Mouse (Mus musculus) MEL (cell line): ENCODE measurements around the gene Arl3. TPM values are rescaled to one million over a fixed set of nuclear protein-coding genes. Genes with fewer than 3 reads are reported as not detected.

Experiments used
- DNase-seq: peaks from one replicate; pipeline ENCODE4 v3.0.0; 2011; ENCODE audit warnings: low read depth, low spot score
- H3K27ac ChIP-seq: 2 replicates; pipeline ENCODE4 v1.5.1; 2012; ENCODE audit warnings: low read depth, mild to moderate bottlenecking, control low read depth, low read length, moderate library complexity; ENCODE audit not compliant: control insufficient read depth
- H3K27me3 ChIP-seq, 2 experiments: fragments of 150-350 bp in 1 of 2; sonication (generic) in 1 of 2; 2 replicates each; pipeline ENCODE4 v1.6.1; 2012; ENCODE audit warnings: low read length in 2 of 2, mild to moderate bottlenecking in 2 of 2, improper control_type of control experiment in 1 of 2, moderate library complexity in 1 of 2; ENCODE audit not compliant: insufficient read depth in 2 of 2, control insufficient read depth in 1 of 2
- H3K36me3 ChIP-seq, 2 experiments: 2 replicates each; pipeline ENCODE4 v1.6.1; 2012 to 2014; ENCODE audit warnings: low read length in 2 of 2, improper control_type of control experiment in 1 of 2, inconsistent platforms in 1 of 2, mild to moderate bottlenecking in 1 of 2; ENCODE audit not compliant: insufficient read depth in 2 of 2, control insufficient read depth in 1 of 2
- H3K4me1 ChIP-seq, 2 experiments: fragments of 150-350 bp in 1 of 2; sonication (generic) in 1 of 2; 2 replicates each; pipeline ENCODE4 v1.6.1; 2012; ENCODE audit warnings: low read length in 2 of 2, improper control_type of control experiment in 1 of 2, mild to moderate bottlenecking in 1 of 2; ENCODE audit not compliant: insufficient read depth in 2 of 2, control insufficient read depth in 1 of 2
- H3K4me3 ChIP-seq, 2 experiments: fragments of 150-350 bp in 1 of 2; sonication (generic) in 1 of 2; 2 replicates each; pipeline ENCODE4 v1.5.1; 2012; ENCODE audit warnings: low read depth in 2 of 2, low read length in 2 of 2, mild to moderate bottlenecking in 2 of 2, moderate library complexity in 2 of 2, control low read depth in 1 of 2, improper control_type of control experiment in 1 of 2; ENCODE audit not compliant: control insufficient read depth in 1 of 2, insufficient read depth in 1 of 2
- H3K79me2 ChIP-seq: 2 replicates; pipeline ENCODE4 v1.6.1; 2012; ENCODE audit warnings: mild to moderate bottlenecking, low read length, moderate library complexity; ENCODE audit not compliant: control insufficient read depth, poor library complexity, insufficient read depth
- H3K9ac ChIP-seq: 2 replicates; pipeline ENCODE4 v1.6.1; 2012; ENCODE audit warnings: low read depth, mild to moderate bottlenecking, control low read depth, low read length, moderate library complexity; ENCODE audit not compliant: control insufficient read depth, poor library complexity, severe bottlenecking
- H3K9me3 ChIP-seq: fragments of 150-350 bp; sonication (generic); replicated peaks from 2 replicates; pipeline ENCODE4 v1.6.1; 2012; ENCODE audit warnings: mild to moderate bottlenecking, low read length, improper control_type of control experiment, moderate library complexity; ENCODE audit not compliant: insufficient read depth
- BHLHE40 ChIP-seq: IDR thresholded peaks from 2 replicates; pipeline ENCODE4 v1.6.1; 2012; ENCODE audit warnings: low read depth, mild to moderate bottlenecking, inconsistent platforms, low read length, improper control_type of control experiment, borderline replicate concordance
- CTCF ChIP-seq, 3 experiments: IDR thresholded peaks in 2 of 3; conservative IDR thresholded peaks in 1 of 3; 2 replicates each; pipeline ENCODE4 v1.5.1; 2011 to 2012; ENCODE audit warnings: low read length in 3 of 3, low read depth in 2 of 3, mild to moderate bottlenecking in 2 of 3, improper control_type of control experiment in 1 of 3, inconsistent platforms in 1 of 3, mixed read lengths in 1 of 3, moderate library complexity in 1 of 3; ENCODE audit not compliant: control insufficient read depth in 1 of 3, insufficient read depth in 1 of 3, poor library complexity in 1 of 3, severe bottlenecking in 1 of 3
- EP300 ChIP-seq, 2 experiments: IDR thresholded peaks; 2 replicates each; pipeline ENCODE4 v1.6.1; 2011; ENCODE audit warnings: improper control_type of control experiment in 2 of 2, low read length in 2 of 2, low read depth in 1 of 2, mild to moderate bottlenecking in 1 of 2
- ETS1 ChIP-seq: IDR thresholded peaks from 2 replicates; pipeline ENCODE4 v1.6.1; 2012; ENCODE audit warnings: low read depth, mild to moderate bottlenecking, inconsistent platforms, low read length, improper control_type of control experiment, moderate library complexity
- GATA1 ChIP-seq: IDR thresholded peaks from 2 replicates; pipeline ENCODE4 v1.6.1; 2011; ENCODE audit warnings: low read depth, low read length, improper control_type of control experiment
- MAFK ChIP-seq: IDR thresholded peaks from 2 replicates; pipeline ENCODE4 v1.6.1; 2011; ENCODE audit warnings: low read depth, mild to moderate bottlenecking, low read length, improper control_type of control experiment, borderline replicate concordance
- MAX ChIP-seq: IDR thresholded peaks from 2 replicates; pipeline ENCODE4 v1.6.1; 2011; ENCODE audit warnings: low read length, improper control_type of control experiment
- MAZ ChIP-seq: IDR thresholded peaks from 2 replicates; pipeline ENCODE4 v1.6.1; 2012; ENCODE audit warnings: low read depth, mild to moderate bottlenecking, inconsistent platforms, low read length, improper control_type of control experiment
- MXI1 ChIP-seq: IDR thresholded peaks from 2 replicates; pipeline ENCODE4 v1.6.1; 2011; ENCODE audit warnings: mild to moderate bottlenecking, low read depth, low read length, improper control_type of control experiment
- MYC ChIP-seq: IDR thresholded peaks from 2 replicates; pipeline ENCODE4 v1.6.1; 2011; ENCODE audit warnings: low read depth, mild to moderate bottlenecking, low read length, improper control_type of control experiment, moderate library complexity
- NRF1 ChIP-seq: IDR thresholded peaks from 2 replicates; pipeline ENCODE4 v1.6.1; 2014; ENCODE audit warnings: low read depth, mild to moderate bottlenecking, inconsistent platforms, low read length, improper control_type of control experiment, moderate library complexity; ENCODE audit not compliant: poor library complexity, insufficient read depth, severe bottlenecking
- POLR2A ChIP-seq, 2 experiments: IDR thresholded peaks; 2 replicates each; pipeline ENCODE4 v1.6.1; 2011 to 2012; ENCODE audit warnings: low read length in 2 of 2, mild to moderate bottlenecking in 2 of 2, control low read depth in 1 of 2, improper control_type of control experiment in 1 of 2, low read depth in 1 of 2, moderate library complexity in 1 of 2; ENCODE audit not compliant: control insufficient read depth in 1 of 2, insufficient read depth in 1 of 2, poor library complexity in 1 of 2
- POLR2AphosphoS2 ChIP-seq: IDR thresholded peaks from 2 replicates; pipeline ENCODE4 v1.6.1; 2011; ENCODE audit warnings: low read length, improper control_type of control experiment
- POLR2AphosphoS5 ChIP-seq: IDR thresholded peaks from 2 replicates; pipeline ENCODE4 v1.6.1; 2012; ENCODE audit warnings: low read depth, borderline replicate concordance, mild to moderate bottlenecking, inconsistent platforms, low read length, moderate library complexity, mixed read lengths
- RCOR1 ChIP-seq: IDR thresholded peaks from 2 replicates; pipeline ENCODE4 v1.6.1; 2012; ENCODE audit warnings: low read depth, mild to moderate bottlenecking, inconsistent platforms, low read length, improper control_type of control experiment
- SIN3A ChIP-seq: IDR thresholded peaks from 2 replicates; pipeline ENCODE4 v1.6.1; 2012; ENCODE audit warnings: low read length, improper control_type of control experiment, inconsistent platforms
- TBP ChIP-seq: IDR thresholded peaks from 2 replicates; pipeline ENCODE4 v1.8.0; 2011; ENCODE audit warnings: low read depth, low read length, improper control_type of control experiment
- TCF12 ChIP-seq: IDR thresholded peaks from 2 replicates; pipeline ENCODE4 v1.6.1; 2014; ENCODE audit warnings: low read depth, mild to moderate bottlenecking, inconsistent platforms, low read length, improper control_type of control experiment, moderate library complexity
- UBTF ChIP-seq: IDR thresholded peaks from 2 replicates; pipeline ENCODE4 v1.6.1; 2012; ENCODE audit warnings: low read depth, mild to moderate bottlenecking, inconsistent platforms, low read length, improper control_type of control experiment, moderate library complexity, borderline replicate concordance; ENCODE audit not compliant: insufficient read depth
- USF1 ChIP-seq: IDR thresholded peaks from 2 replicates; pipeline ENCODE4 v1.6.1; 2014; ENCODE audit warnings: low read depth, mild to moderate bottlenecking, inconsistent platforms, low read length, improper control_type of control experiment, moderate library complexity
- ZKSCAN1 ChIP-seq: IDR thresholded peaks from 2 replicates; pipeline ENCODE4 v1.6.1; 2012; ENCODE audit warnings: low read depth, mild to moderate bottlenecking, inconsistent platforms, low read length, improper control_type of control experiment, moderate library complexity
- ZMIZ1 ChIP-seq: IDR thresholded peaks from 2 replicates; pipeline ENCODE4 v1.6.1; 2012; ENCODE audit warnings: low read depth, mild to moderate bottlenecking, inconsistent platforms, low read length, improper control_type of control experiment, moderate library complexity
- ZNF384 ChIP-seq: IDR thresholded peaks from 2 replicates; pipeline ENCODE4 v1.6.1; 2012; ENCODE audit warnings: low read depth, mild to moderate bottlenecking, inconsistent platforms, low read length, improper control_type of control experiment
- polyA plus RNA-seq, 2 experiments: library from polyadenylated mRNA; stranded (reverse) in 1 of 2; unstranded in 1 of 2; fragments of >175 nt in 1 of 2; fragments of >200 nt in 1 of 2; gene quantifications; 2 replicates each; pipeline versions ENCODE4 v1.2.1 to v1.2.4; 2012; ENCODE audit warnings: low replicate concordance in 2 of 2, low read depth in 1 of 2; ENCODE audit not compliant: insufficient read length in 2 of 2, insufficient read depth in 1 of 2, missing spikeins in 1 of 2
- total RNA-seq: library from RNA; depleted of rRNA; stranded (reverse); fragments of 300-350 nt; gene quantifications from 2 replicates; pipeline ENCODE4 v1.2.3, GENCODE M21; 2012

The Arl3 gene
- total and polyA plus RNA-seq, 3 experiments, result 62.4 to 123 TPM; not detected in 1

GRCm38 (mm10) chr19:46502471-46503166 lies 70.4 kb downstream of the Arl3 start:
- peak overlapping the region; percentile 90 for H3K27ac ChIP-seq
- no peaks in the 10 kb centered on the region for H3K27me3 ChIP-seq
- peak; percentile 97 for DNase-seq
- H3K4me3 ChIP-seq, result peak overlapping the region; percentile 76 to 82
- TF ChIP-seq EP300 (IDR thresholded peaks at IDR 0.05; ENCODE audit: low read depth in 1 of 2, low read length in 2 of 2) (peak in 1 of 2 experiments; percentile 5; a peak in 2 of 4 replicates), MAX (peak; percentile 71), GATA1 (peak; percentile 81), MXI1 (peak; percentile 94), MYC (peak; percentile 88), NRF1 (peak; percentile 44; the same call in 1 of the 2 replicates), RCOR1 (no peak; the same call in 1 of the 2 replicates), POLR2AphosphoS5 (peak; percentile 96; the same call in 1 of the 2 replicates), ETS1 (peak; percentile 87), BHLHE40 (peak; percentile 90), TBP (peak; percentile 76), MAZ (no peak), POLR2A (IDR thresholded peaks at IDR 0.05; ENCODE audit: control insufficient read depth in 1 of 2, insufficient read depth in 1 of 2, low read depth in 1 of 2, low read length in 2 of 2, poor library complexity in 1 of 2) (peak; percentile 36 to 80; a peak in 3 of 4 replicates), SIN3A (peak; percentile 74; the same call in 1 of the 2 replicates), USF1 (0 out of 2 replicates have a peak, but pooled peaks have one; percentile 8), ZMIZ1 (no peak), MAFK (no peak), ZKSCAN1 (no peak), CTCF (IDR thresholded peaks at IDR 0.05 in 2 of 3, conservative IDR thresholded peaks at IDR 0.05 in 1 of 3; ENCODE audit: control insufficient read depth in 1 of 3, insufficient read depth in 1 of 3, low read depth in 2 of 3, low read length in 3 of 3, poor library complexity in 1 of 3, severe bottlenecking in 1 of 3) (peak; percentile 31 to 60 (median 41); a peak in 4 of 6 replicates), UBTF (peak; percentile 82; the same call in 1 of the 2 replicates), TCF12 (peak; percentile 61; the same call in 1 of the 2 replicates), POLR2AphosphoS2 (peak; percentile 15; the same call in 1 of the 2 replicates), ZNF384 (no peak)
- peaks cover 5 to 28% of the 10 kb centered on the region in 2 experiments; a peak in 3 of 4 replicates for H3K4me1 ChIP-seq
- H3K9me3 ChIP-seq, result no peaks in the 10 kb centered on the region
- H3K9ac ChIP-seq, result peak overlapping the region; percentile 97
- H3K79me2 ChIP-seq, result peaks cover 68% of the 10 kb centered on the region
- peaks cover 2 to 18% of the 10 kb centered on the region in 2 experiments; a peak in 3 of 4 replicates for H3K36me3 ChIP-seq
